Mouse (Mus musculus) adrenal gland (tissue): ENCODE data around the gene Lrrc52.

Experiments used
- intact Hi-C: fragments of 180-260 bp; cut with DNase I; formaldehyde crosslinking; loops from one replicate; pipeline ENCODE4 v1.15.1; 2025
- long read RNA-seq, 2 experiments: library from polyadenylated mRNA; unstranded; transcript quantifications; one replicate each; pipeline ENCODE4 v2.0.0; 2020; ENCODE audit warnings: borderline replicate concordance in 1 of 2; ENCODE audit not compliant: insufficient replicate concordance in 1 of 2

Gene Lrrc52
- long read RNA-seq, experiment 1: 0 reads
- long read RNA-seq, experiment 2: 0 reads

GRCm38 (mm10) chr1:167466765-167467426 is at the start of gene Lrrc52:
Gene Lrrc52, minus strand, starts transcription at chr1:167466780.
- intact Hi-C loops: no loop called here

GRCm38 (mm10) chr1:167511621-167512020 is 45.0 kb upstream of the Lrrc52 start:
- intact Hi-C loops: no loop called here

- intact Hi-C loops: no loop called here
Measured at GRCm38 (mm10) chr1:167506048-167506447, 39.5 kb upstream of the Lrrc52 start.

- intact Hi-C loops: no loop called here
Measured at GRCm38 (mm10) chr1:167505427-167505826, 38.8 kb upstream of the Lrrc52 start.

GRCm38 (mm10) chr1:167499097-167499850 is 32.7 kb upstream of the Lrrc52 start:
- intact Hi-C loops: no loop called here

GRCm38 (mm10) chr1:167497991-167498390 is 31.4 kb upstream of the Lrrc52 start:
- intact Hi-C loops: no loop called here

GRCm38 (mm10) chr1:167497560-167497959 is 31.0 kb upstream of the Lrrc52 start:
- intact Hi-C loops: no loop called here

GRCm38 (mm10) chr1:167491501-167491900 is 24.9 kb upstream of the Lrrc52 start:
- intact Hi-C loops: no loop called here

- intact Hi-C loops: no loop called here
Measured at GRCm38 (mm10) chr1:167487933-167488332, 21.4 kb upstream of the Lrrc52 start.

- intact Hi-C loops: no loop called here
Measured at GRCm38 (mm10) chr1:167486959-167487680, 20.5 kb upstream of the Lrrc52 start.

- intact Hi-C loops: no loop called here
Measured at GRCm38 (mm10) chr1:167482863-167483262, 16.3 kb upstream of the Lrrc52 start.

- intact Hi-C loops: no loop called here
Measured at GRCm38 (mm10) chr1:167473585-167473984, 7.0 kb upstream of the Lrrc52 start.

GRCm38 (mm10) chr1:167467916-167468315 is 1.3 kb upstream of the Lrrc52 start:
- intact Hi-C loops: no loop called here

- intact Hi-C loops: no loop called here
Measured at GRCm38 (mm10) chr1:167457311-167457710, 9.3 kb downstream of the Lrrc52 start.

- intact Hi-C loops: no loop called here
Measured at GRCm38 (mm10) chr1:167453048-167453447, 13.5 kb downstream of the Lrrc52 start.

- intact Hi-C loops: no loop called here
Measured at GRCm38 (mm10) chr1:167452456-167452855, 14.1 kb downstream of the Lrrc52 start.

GRCm38 (mm10) chr1:167448598-167448997 is 18.0 kb downstream of the Lrrc52 start:
- intact Hi-C loops: no loop called here

- intact Hi-C loops: no loop called here
Measured at GRCm38 (mm10) chr1:167448088-167448487, 18.5 kb downstream of the Lrrc52 start.

GRCm38 (mm10) chr1:167446516-167446915 is 20.1 kb downstream of the Lrrc52 start:
- intact Hi-C loops: no loop called here

GRCm38 (mm10) chr1:167445167-167445566 is 21.4 kb downstream of the Lrrc52 start:
- intact Hi-C loops: no loop called here

- intact Hi-C loops: no loop called here
Measured at GRCm38 (mm10) chr1:167438231-167438885, 28.2 kb downstream of the Lrrc52 start.

GRCm38 (mm10) chr1:167437091-167437490 is 29.5 kb downstream of the Lrrc52 start:
- intact Hi-C loops: no loop called here
